Mouse (Mus musculus) B cell, adult 2 months (primary cell): ENCODE measurements at regions not wholly inside any gene's neighbourhood (a gene's known extent, or its start where the extent isn't known, plus 50 kb on each side); places are given as distances from the start of the nearest gene placed in this dataset.

Experiments used
- DNase-seq, 2 experiments: peaks; one replicate each; pipeline ENCODE4 v3.0.0; 2022

DNA sequence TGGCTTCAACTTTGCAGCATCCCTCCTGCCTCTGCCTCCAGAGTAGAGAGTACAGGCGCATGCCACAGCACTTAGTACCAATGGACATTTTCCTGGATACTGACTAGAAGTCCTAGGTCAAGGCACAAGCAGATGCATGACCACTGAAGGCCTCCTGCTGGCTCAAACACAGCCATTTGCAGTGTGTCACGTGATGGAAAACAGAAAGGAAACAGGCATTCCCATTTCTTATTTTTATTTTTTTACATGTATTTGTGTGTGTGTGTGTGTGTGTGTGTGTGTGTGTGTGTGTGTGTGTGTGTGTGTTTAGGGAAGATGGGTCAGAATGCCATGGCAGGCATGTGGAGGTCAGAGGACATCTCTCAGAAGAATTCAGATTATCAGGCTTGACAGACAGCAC is 65.6 kb downstream of the Thap12 start:
- DNase-seq, result no peak

DNA sequence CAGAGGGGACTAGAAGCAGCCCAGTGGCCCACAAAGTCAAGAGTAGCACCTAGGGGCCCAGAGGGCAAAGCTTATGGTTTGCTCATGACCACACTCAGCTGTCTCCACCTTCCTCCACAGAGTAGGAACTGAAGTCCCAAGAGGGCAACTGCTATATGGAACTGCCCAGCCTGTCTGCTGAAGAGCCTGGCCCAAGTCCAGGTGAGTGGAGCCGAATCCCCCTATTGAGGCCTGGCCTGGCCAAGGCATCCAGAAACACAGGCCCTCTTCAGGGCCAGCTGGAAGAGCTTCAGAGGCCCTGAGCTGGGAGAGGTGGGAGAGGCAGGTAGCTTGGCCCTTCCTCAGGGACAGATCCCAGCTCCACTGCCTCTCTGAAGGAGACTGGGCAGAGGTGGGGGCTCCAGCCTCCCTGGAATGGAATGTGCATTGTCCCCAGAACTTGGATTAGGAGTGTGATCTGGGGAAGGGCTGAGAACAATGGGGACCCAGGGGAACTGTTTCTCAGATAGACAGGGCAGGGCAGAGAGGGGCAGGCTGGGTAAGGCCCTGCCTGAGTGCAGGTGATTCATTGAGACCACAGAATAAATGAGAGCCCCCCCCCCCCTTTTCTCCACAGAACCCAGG is 65.7 kb upstream of the Wnt11 start:
- DNase-seq, result no peak

DNA sequence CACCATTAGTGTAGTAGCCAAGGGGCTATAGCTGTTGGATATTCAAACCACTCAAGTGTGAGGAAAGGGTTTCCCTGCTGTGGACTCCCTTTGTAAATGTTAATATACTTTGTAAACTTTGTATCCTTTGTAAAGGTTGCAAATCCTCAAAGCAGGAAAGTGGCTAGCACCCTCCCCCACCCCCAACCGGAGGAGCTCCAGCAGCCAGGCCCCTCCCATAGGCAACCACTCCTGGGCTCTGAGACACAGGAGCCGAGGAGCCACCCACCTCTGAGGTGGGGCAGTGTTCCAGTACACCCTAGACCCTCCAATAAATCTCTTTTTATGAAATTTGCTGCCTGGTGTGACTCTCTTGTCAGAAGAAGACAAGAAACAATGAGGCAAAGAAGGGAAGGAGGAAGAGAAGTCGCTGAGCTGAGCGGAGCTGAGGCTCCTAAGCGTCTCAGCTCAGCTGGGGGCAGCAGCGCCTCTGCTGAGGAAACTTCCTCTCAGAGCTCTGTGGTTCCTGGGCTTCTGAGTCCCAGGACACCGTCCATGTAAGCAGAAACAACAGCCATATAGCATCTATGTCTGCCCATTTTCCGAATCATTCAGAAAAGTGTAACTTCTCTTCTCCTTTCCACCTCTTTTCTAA is 64.5 kb upstream of the Wnt11 start:
- DNase-seq, result peak in 1 of 2 experiments; percentile 1

DNA sequence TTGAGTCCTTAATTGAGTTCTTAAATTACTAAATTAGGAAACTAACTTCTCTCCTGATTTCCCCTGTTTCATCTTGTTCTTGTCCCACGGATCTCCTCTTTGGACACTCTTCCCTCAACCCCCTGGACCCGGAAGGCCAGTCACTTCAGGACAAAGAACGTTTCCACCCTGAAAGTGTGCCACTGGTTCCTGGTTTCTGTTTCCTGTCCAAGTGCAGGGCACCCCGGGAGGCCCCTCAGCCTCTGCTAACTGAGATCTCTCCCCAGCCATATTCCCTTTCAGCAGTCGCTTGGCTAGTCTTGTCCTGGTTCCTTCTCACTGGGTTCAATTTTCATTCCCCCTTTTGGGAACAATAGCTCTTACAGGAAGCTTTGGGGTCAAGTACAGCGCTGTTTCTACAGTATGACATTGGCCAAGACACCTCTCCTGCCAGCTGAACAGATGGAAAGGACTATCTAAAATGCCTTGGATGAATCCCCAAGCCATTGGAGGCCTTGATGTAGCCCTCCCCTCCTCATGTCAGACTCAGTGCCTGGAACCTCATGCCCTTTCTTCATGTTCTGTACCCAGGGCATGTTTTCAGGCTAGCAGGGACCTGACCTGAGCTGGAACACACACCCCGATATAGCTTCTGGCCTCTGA is 63.7 kb upstream of the Wnt11 start:
- no peak for DNase-seq

DNA sequence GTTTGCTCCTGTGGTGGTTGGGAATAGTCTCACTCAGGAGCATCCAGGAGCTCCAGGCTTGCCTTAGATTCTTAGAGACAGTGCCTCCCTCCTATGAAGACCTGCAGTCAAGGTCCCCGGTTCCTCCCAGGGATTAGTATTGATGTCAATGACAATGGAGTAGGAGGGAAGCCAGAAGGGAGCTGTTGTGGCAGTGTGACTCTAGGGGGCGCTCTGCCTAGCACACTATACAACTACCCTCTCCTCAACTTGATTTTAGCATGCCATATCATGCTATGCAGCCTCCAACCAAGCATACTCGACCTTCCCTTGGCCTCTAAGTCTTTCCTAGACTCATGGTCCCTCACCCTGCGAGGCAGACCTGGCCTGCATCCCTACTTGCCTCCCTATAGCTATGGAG is 60.3 kb upstream of the Wnt11 start:
- DNase-seq, result peak; percentile 14 to 24

DNA sequence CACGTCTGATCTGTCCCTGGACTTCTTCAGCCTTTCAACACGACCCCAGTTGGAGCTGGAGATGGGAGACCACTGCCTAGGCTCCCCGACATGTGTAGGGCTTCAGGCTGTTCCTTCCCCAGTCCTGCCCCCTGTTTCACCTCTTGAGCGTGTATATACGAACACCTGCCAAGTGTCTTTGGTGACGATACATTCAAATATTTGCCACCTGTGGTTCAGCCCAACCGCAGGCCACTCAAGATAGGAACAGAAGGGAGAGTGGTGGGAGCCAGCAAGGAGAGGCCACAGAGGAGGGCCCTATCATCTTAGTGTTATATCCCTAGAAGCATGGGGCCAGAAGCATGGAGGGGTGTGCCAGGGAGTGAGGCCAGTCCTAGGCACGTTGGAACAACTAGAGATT is 59.9 kb upstream of the Wnt11 start:
- no peak for DNase-seq

DNA sequence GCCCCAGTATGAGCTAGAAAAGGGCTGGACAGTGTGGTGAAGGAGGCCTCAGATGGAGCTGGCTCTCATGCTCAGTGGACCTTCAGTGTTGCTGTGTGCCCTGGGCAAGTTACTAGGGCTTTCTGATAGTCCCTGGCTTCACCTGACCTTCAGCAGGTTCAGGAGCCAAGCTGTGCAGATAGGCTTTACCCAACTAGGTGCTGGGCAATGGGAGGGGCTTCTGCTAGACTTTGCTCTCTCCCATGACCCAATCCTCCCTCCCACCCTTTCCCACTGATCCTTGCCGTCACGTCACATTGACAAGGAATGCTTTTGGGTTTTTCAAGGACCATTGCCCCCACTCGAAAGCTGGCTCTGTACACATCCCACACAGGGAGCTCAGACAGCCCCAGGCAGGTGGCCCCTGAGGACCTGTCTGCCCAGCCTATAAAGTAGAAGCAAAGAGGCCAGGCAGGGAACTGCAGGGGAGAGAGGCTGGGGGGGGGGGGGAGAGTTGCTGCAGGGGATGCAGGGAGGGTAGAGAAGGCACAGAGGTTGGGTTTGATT is 57.5 kb upstream of the Wnt11 start:
- no peak for DNase-seq

DNA sequence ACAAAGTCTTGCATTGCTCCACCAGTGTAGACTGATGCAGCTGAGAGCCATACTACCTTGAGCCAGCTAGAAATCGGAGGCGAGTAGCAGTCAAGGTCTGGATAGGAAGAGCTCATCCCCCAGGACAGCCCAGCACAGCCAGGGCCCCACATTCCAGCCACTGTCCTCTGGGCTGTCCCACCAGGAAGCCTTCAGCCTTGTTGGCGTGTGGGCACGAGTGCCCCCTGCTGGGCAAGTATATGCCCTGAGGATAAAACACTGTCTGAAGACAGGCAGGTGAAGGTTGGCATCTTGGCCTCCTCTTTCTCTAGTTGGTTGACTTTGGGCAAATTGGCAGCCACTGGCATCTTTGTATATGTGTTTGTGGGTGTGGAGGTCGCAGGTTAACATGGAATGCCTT is 56.0 kb upstream of the Wnt11 start:
- peak; percentile 78 to 81 for DNase-seq

DNA sequence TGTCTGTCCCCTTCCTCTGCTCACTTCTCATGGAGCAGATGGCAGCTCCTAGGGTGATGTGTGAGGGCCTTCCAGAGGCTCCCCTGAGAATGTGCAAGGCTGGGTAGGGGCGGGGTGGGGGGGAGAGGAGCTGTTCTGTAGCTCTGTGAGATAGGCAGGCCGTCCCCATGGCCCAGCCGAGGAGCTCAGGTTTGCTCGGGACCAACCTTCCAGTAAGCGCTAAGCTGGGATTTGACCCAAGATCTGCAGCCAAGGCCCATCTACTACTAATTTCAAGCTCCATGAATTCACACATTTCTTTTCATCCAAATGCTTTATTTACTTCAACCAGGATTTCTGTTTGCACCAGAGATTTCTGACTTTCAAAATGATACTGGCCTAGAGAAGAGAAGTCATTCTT is 51.4 kb upstream of the Wnt11 start:
- no peak for DNase-seq

DNA sequence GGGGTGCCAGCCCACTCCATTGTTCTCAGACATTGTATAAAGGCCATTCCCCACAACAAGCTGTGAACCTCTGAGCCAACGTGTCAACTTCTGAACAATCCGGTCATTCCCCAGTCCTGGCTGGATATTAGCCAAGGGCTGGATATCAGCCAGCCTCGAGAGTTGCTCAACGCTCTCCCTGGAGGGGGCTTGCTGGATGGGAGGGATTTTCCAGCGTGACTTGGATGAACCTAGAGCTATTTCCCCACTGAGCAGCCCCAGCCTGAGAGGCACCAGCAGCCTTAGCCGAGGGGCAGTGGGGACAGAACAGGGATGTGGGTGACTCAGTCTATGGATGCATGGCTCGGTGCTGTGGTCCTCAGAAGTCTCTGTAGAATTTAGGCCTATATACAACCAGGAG is 51.0 kb upstream of the Wnt11 start:
- DNase-seq, result no peak

DNA sequence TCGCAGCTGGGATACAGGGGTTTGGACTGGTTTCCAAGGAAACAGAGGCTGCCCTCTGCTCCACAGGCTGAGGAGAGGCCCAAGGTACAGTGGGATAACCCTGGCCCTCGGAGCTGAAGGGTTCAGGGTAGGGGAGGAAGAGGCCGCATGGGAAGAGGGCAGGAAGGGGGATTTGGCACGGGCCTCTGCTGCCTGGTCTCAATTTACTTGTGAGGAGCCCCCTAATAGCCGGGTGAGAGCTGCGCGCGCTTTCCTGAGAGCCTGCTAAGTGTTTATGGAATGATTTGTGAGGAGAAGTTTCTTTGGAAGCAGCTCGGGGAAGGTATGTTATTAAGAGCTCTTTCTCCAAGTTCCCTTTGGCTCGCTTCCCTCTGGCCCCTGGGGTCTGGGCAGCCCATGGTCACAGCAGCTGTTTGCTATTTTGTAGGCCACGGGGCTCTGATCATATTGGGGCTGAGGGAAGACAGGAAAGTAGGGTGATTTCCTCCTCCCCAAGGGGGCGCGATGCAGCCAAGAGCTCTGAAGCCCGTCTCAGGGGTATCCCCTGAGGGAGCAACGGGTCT is 50.5 kb upstream of the Wnt11 start:
- DNase-seq, result no peak
